Mouse (Mus musculus) natural killer cell, adult 2 months (primary cell): ENCODE measurements around the gene Sft2d2.

Source experiments
- DNase-seq, 2 experiments: peaks; one replicate each; pipeline ENCODE4 v3.0.0; 2022; ENCODE audit warnings: low spot score in 2 of 2

Sft2d2 gene

GRCm38 (mm10) chr1:165193880-165194661, at the start of gene Sft2d2:
Sft2d2 (minus strand) TSS chr1:165194438.
- DNase-seq: peak; percentile 83 to 93

GRCm38 (mm10) chr1:165236321-165237298, 42.4 kb upstream of the Sft2d2 start, which contains the start of gene Tiprl:
Tiprl (minus strand) TSS chr1:165236996.
- DNase-seq: peak; percentile 92 to 94

GRCm38 (mm10) chr1:165235846-165236245, 41.6 kb upstream of the Sft2d2 start:
- no peak for DNase-seq

- no peak for DNase-seq
Measured at GRCm38 (mm10) chr1:165233806-165234205, 39.6 kb upstream of the Sft2d2 start.

GRCm38 (mm10) chr1:165230691-165231090, 36.5 kb upstream of the Sft2d2 start:
- DNase-seq: no peak

- no peak for DNase-seq
Measured at GRCm38 (mm10) chr1:165229577-165229976, 35.3 kb upstream of the Sft2d2 start.

GRCm38 (mm10) chr1:165217023-165217589, 22.9 kb upstream of the Sft2d2 start:
- no peak for DNase-seq

- DNase-seq: no peak
Measured at GRCm38 (mm10) chr1:165215831-165216230, 21.6 kb upstream of the Sft2d2 start.

- no peak for DNase-seq
Measured at GRCm38 (mm10) chr1:165205591-165205990, 11.4 kb upstream of the Sft2d2 start.

- DNase-seq: no peak
Measured at GRCm38 (mm10) chr1:165203488-165204035, 9.3 kb upstream of the Sft2d2 start.

- DNase-seq: no peak
Measured at GRCm38 (mm10) chr1:165201445-165202012, 7.3 kb upstream of the Sft2d2 start.

- DNase-seq: no peak
Measured at GRCm38 (mm10) chr1:165200748-165201147, 6.5 kb upstream of the Sft2d2 start.

GRCm38 (mm10) chr1:165199639-165200038, 5.4 kb upstream of the Sft2d2 start:
- DNase-seq: no peak

- no peak for DNase-seq
Measured at GRCm38 (mm10) chr1:165198951-165199350, 4.7 kb upstream of the Sft2d2 start.

- DNase-seq: no peak
Measured at GRCm38 (mm10) chr1:165197875-165198274, 3.6 kb upstream of the Sft2d2 start.

GRCm38 (mm10) chr1:165195396-165195960, 1.2 kb upstream of the Sft2d2 start:
- DNase-seq: no peak

GRCm38 (mm10) chr1:165194662-165195013, 400 bp upstream of the Sft2d2 start:
- no peak for DNase-seq

GRCm38 (mm10) chr1:165193426-165193825, 812 bp downstream of the Sft2d2 start:
- no peak for DNase-seq

GRCm38 (mm10) chr1:165192714-165193264, 1.4 kb downstream of the Sft2d2 start:
- DNase-seq: no peak

GRCm38 (mm10) chr1:165192102-165192501, 2.1 kb downstream of the Sft2d2 start:
- DNase-seq: no peak

GRCm38 (mm10) chr1:165191611-165192010, 2.6 kb downstream of the Sft2d2 start:
- DNase-seq: no peak
